Mouse (Mus musculus) liver, postnatal 0 days (tissue): ENCODE measurements around the gene Arl8a. TPM values are rescaled to one million over a fixed set of nuclear protein-coding genes. Genes with fewer than 3 reads are reported as not detected.

Experiments
- ATAC-seq: fragments of 200-750 bp; cut with Nextera tagmentation; 2 replicates; pipeline ENCODE4 v1.8.0; 2017; ENCODE audit warnings: mild to moderate bottlenecking, moderate library complexity
- DNase-seq: peaks from one replicate; pipeline ENCODE4 v3.0.0-alpha.2; 2016
- H3K27ac ChIP-seq: fragments of 300-500 bp; sonication (generic); 2 replicates; pipeline ENCODE4 v1.5.1; 2014; ENCODE audit warnings: antibody characterized with exemption, moderate library complexity, mild to moderate bottlenecking, low read depth
- H3K27me3 ChIP-seq: fragments of 300-500 bp; sonication (generic); 2 replicates; pipeline ENCODE4 v1.6.1; 2014; ENCODE audit warnings: low read length, control low read depth, mixed read lengths; ENCODE audit not compliant: insufficient read depth
- H3K36me3 ChIP-seq: fragments of 300-500 bp; sonication (generic); replicated peaks from 2 replicates; pipeline ENCODE4 v1.6.1; 2014; ENCODE audit warnings: mild to moderate bottlenecking, control low read depth, low read length, moderate library complexity, mixed read lengths; ENCODE audit not compliant: insufficient read depth
- H3K4me1 ChIP-seq: fragments of 300-500 bp; sonication (generic); 2 replicates; pipeline ENCODE4 v1.6.1; 2014; ENCODE audit warnings: antibody characterized with exemption, mild to moderate bottlenecking, control low read depth; ENCODE audit not compliant: insufficient read depth
- H3K4me2 ChIP-seq: fragments of 300-500 bp; sonication (generic); 2 replicates; pipeline ENCODE4 v1.6.1; 2014; ENCODE audit warnings: low read depth, mild to moderate bottlenecking, low read length, moderate library complexity, mixed read lengths
- H3K4me3 ChIP-seq: fragments of 300-500 bp; sonication (generic); 2 replicates; pipeline ENCODE4 v1.5.1; 2014; ENCODE audit warnings: low read depth, low read length
- H3K9ac ChIP-seq: fragments of 300-500 bp; sonication (generic); replicated peaks from 2 replicates; pipeline ENCODE4 v1.6.1; 2014; ENCODE audit warnings: mild to moderate bottlenecking, moderate library complexity
- H3K9me3 ChIP-seq: fragments of 300-500 bp; sonication (generic); 2 replicates; pipeline ENCODE4 v1.6.1; 2016; ENCODE audit warnings: mild to moderate bottlenecking, control low read depth, low read length, mixed read lengths
- CTCF ChIP-seq: sonication (generic); IDR thresholded peaks from 2 replicates; pipeline ENCODE4 v1.5.1; 2016; ENCODE audit warnings: antibody characterized with exemption, low read depth
- EP300 ChIP-seq: IDR thresholded peaks from 2 replicates; pipeline ENCODE4 v1.6.1; 2016; ENCODE audit warnings: antibody characterized with exemption, low read depth, mild to moderate bottlenecking
- WGBS: fragments of 180-500 bp; shearing (Covaris S2); extraction: QIAGEN DNeasy Blood & Tissue Kit; methylation state at CpG from one replicate; pipeline ENCODE4 v1.1.7; 2014; ENCODE audit not compliant: insufficient replicate concordance; 5-methylcytosine and 5-hydroxymethylcytosine counted together
- polyA plus RNA-seq: library from polyadenylated mRNA; unstranded; fragments of >200 nt; fragmentation: Nextera tagmentation; extraction: Ambion mirVana; gene quantifications from 2 replicates; pipeline ENCODE4 v1.2.1, GENCODE M21; 2015

The Arl8a gene
- polyA plus RNA-seq, 1 experiment from 2014 or later = 11.3 TPM

- H3K27me3 ChIP-seq = no peaks in the 10 kb centered on the region
- H3K4me1 ChIP-seq = peaks cover 14% of the 10 kb centered on the region
- H3K9me3 ChIP-seq = no peaks in the 10 kb centered on the region
- H3K36me3 ChIP-seq = no peaks in the 10 kb centered on the region
- DNase-seq = no peak
- H3K9ac ChIP-seq = no peak overlapping the region
- TF ChIP-seq CTCF (no peak), EP300 (no peak)
- H3K4me2 ChIP-seq = no peak overlapping the region
- no peak for ATAC-seq
- WGBS = 67% methylated on average over 4 of the region's 4 CpGs
- H3K4me3 ChIP-seq = no peak overlapping the region
- H3K27ac ChIP-seq = no peak overlapping the region
Measured at GRCm38 (mm10) chr1:135126443-135127027, 20.1 kb upstream of the Arl8a start.

- DNase-seq = no peak
- ATAC-seq = no peak
Measured at GRCm38 (mm10) chr1:135128011-135128441, 18.6 kb upstream of the Arl8a start.

GRCm38 (mm10) chr1:135128986-135129385, 17.6 kb upstream of the Arl8a start:
- H3K27ac ChIP-seq = no peak overlapping the region
- peaks cover 34% of the 10 kb centered on the region for H3K4me1 ChIP-seq
- 23% methylated on average over 9 of the region's 9 CpGs for WGBS
- ATAC-seq (no peak), DNase-seq (no peak)
- no peak overlapping the region for H3K9ac ChIP-seq
- H3K4me3 ChIP-seq = no peak overlapping the region
- no peaks in the 10 kb centered on the region for H3K27me3 ChIP-seq
- H3K36me3 ChIP-seq = no peaks in the 10 kb centered on the region
- no peaks in the 10 kb centered on the region for H3K9me3 ChIP-seq
- TF ChIP-seq EP300 (no peak), CTCF (no peak)
- no peak overlapping the region for H3K4me2 ChIP-seq

More at GRCm38 (mm10) chr1:135128011-135128441, 18.6 kb upstream of the Arl8a start:
- 50% methylated on average over 6 of the region's 6 CpGs for WGBS
- H3K4me1 ChIP-seq = peaks cover 25% of the 10 kb centered on the region
- no peak for TF ChIP-seq EP300
- no peak for TF ChIP-seq CTCF
- no peaks in the 10 kb centered on the region for H3K9me3 ChIP-seq
- H3K27me3 ChIP-seq = no peaks in the 10 kb centered on the region
- H3K36me3 ChIP-seq = no peaks in the 10 kb centered on the region
- H3K4me3 ChIP-seq = no peak overlapping the region
- H3K9ac ChIP-seq = no peak overlapping the region
- H3K4me2 ChIP-seq = no peak overlapping the region
- no peak overlapping the region for H3K27ac ChIP-seq

GRCm38 (mm10) chr1:135129543-135130183, 17.0 kb upstream of the Arl8a start:
- no peak overlapping the region for H3K4me2 ChIP-seq
- TF ChIP-seq CTCF = no peak
- TF ChIP-seq EP300 = no peak
- H3K27me3 ChIP-seq = no peaks in the 10 kb centered on the region
- no peak overlapping the region for H3K9ac ChIP-seq
- no peaks in the 10 kb centered on the region for H3K36me3 ChIP-seq
- no peak overlapping the region for H3K27ac ChIP-seq
- no peak overlapping the region for H3K4me3 ChIP-seq
- no peak for DNase-seq
- H3K4me1 ChIP-seq = peaks cover 39% of the 10 kb centered on the region
- no peak for ATAC-seq
- no peaks in the 10 kb centered on the region for H3K9me3 ChIP-seq
- 68% methylated on average over 9 of the region's 9 CpGs for WGBS

- Histone ChIP-seq H3K27me3 (no peaks in the 10 kb centered on the region), H3K9me3 (no peaks in the 10 kb centered on the region), H3K9ac (no peak overlapping the region), H3K4me2 (peak overlapping the region; percentile 63), H3K4me3 (0 out of 2 replicates have a peak overlapping the region, but pooled peaks have one; percentile 22), H3K4me1 (peaks cover 39% of the 10 kb centered on the region), H3K36me3 (no peaks in the 10 kb centered on the region), H3K27ac (peak overlapping the region; percentile 86)
- no peak for TF ChIP-seq CTCF
- TF ChIP-seq EP300 = no peak
- ATAC-seq (no peak), DNase-seq (no peak)
- WGBS = 37% methylated on average over 2 of the region's 2 CpGs
Measured at GRCm38 (mm10) chr1:135130376-135131018, 16.1 kb upstream of the Arl8a start.

- no peak for TF ChIP-seq EP300
- TF ChIP-seq CTCF = no peak
- peak overlapping the region; percentile 63 for H3K4me2 ChIP-seq
- H3K4me3 ChIP-seq = peak overlapping the region; percentile 22; the same call in 1 of the 2 replicates
- H3K27me3 ChIP-seq = no peaks in the 10 kb centered on the region
- no peaks in the 10 kb centered on the region for H3K36me3 ChIP-seq
- H3K9ac ChIP-seq = peak overlapping the region; percentile 34; the same call in 1 of the 2 replicates
- DNase-seq (peak; percentile 60), ATAC-seq (peak; percentile 43)
- H3K27ac ChIP-seq = peak overlapping the region; percentile 86
- peaks cover 39% of the 10 kb centered on the region for H3K4me1 ChIP-seq
- 9% methylated on average over 6 of the region's 6 CpGs for WGBS
- H3K9me3 ChIP-seq = no peaks in the 10 kb centered on the region
Measured at GRCm38 (mm10) chr1:135131034-135131433, 15.6 kb upstream of the Arl8a start.
